Mouse (Mus musculus): ENCODE data around the gene Itih5. TPM values are rescaled to one million over a fixed set of nuclear protein-coding genes. Genes with fewer than 3 reads are reported as not detected.

Itih5 gene
- polyA plus RNA-seq (2014; fragmentation: Nextera tagmentation; extraction: Ambion mirVana): 3.5 and 3.7 TPM in 2 replicates

GRCm38 (mm10) chr2:10153201-10154075, at the start of gene Itih5:
Gene Itih5 (plus strand): TSS chr2:10153571.
- ATAC-seq (replicated peaks; ENCODE audit: low FRiP score) (peak; percentile 91), DNase-seq (ENCODE audit: low spot score) (peak; percentile 82)
- Histone ChIP-seq H3K4me2 (ENCODE audit: low read depth, low read length, severe bottlenecking) (peak within 1 kb of the TSS; percentile 89), H3K27me3 (ENCODE audit: control insufficient read depth, insufficient read depth, low read length) (no peaks in the 10 kb centered on the region; the same call in 1 of the 2 replicates), H3K4me3 (ENCODE audit: low read depth, low read length) (peak within 1 kb of the TSS; percentile 36), H3K36me3 (ENCODE audit: control insufficient read depth, insufficient read depth, low read length) (no peaks in the 10 kb centered on the region), H3K27ac (ENCODE audit: low read depth, low read length) (no peak within 1 kb of the TSS), H3K9ac (ENCODE audit: low read length) (peak within 1 kb of the TSS; percentile 55; the same call in 1 of the 2 replicates), H3K9me3 (ENCODE audit: control insufficient read depth, low read length) (no peaks in the 10 kb centered on the region), H3K4me1 (replicated peaks; ENCODE audit: control insufficient read depth, insufficient read depth, low read length) (0 out of 2 replicates have a peak, but pooled peaks cover 2% of the 10 kb centered on the region)
- 7% methylated on average over 27 of the region's 27 CpGs for WGBS

GRCm38 (mm10) chr2:10108535-10109189, 44.7 kb upstream of the Itih5 start:
- H3K4me3 ChIP-seq (ENCODE audit: low read depth, low read length): no peak overlapping the region
- no peak for DNase-seq (ENCODE audit: low spot score)
- no peaks in the 10 kb centered on the region for H3K9me3 ChIP-seq (ENCODE audit: control insufficient read depth, low read length)
- no peak overlapping the region for H3K9ac ChIP-seq (ENCODE audit: low read length)
- no peaks in the 10 kb centered on the region for H3K27me3 ChIP-seq (ENCODE audit: control insufficient read depth, insufficient read depth, low read length)
- H3K4me2 ChIP-seq (ENCODE audit: low read depth, low read length, severe bottlenecking): no peak overlapping the region
- H3K36me3 ChIP-seq (ENCODE audit: control insufficient read depth, insufficient read depth, low read length): no peaks in the 10 kb centered on the region
- 79% methylated on average over 6 of the region's 6 CpGs for WGBS
- no peak overlapping the region for H3K27ac ChIP-seq (ENCODE audit: low read depth, low read length)
- ATAC-seq (replicated peaks; ENCODE audit: low FRiP score): no peak
- H3K4me1 ChIP-seq (replicated peaks; ENCODE audit: control insufficient read depth, insufficient read depth, low read length): no peaks in the 10 kb centered on the region

GRCm38 (mm10) chr2:10118751-10119150, 34.6 kb upstream of the Itih5 start:
- 76% methylated on average over 1 of the region's 1 CpGs for WGBS
- Histone ChIP-seq H3K36me3 (ENCODE audit: control insufficient read depth, insufficient read depth, low read length) (no peaks in the 10 kb centered on the region), H3K4me1 (replicated peaks; ENCODE audit: control insufficient read depth, insufficient read depth, low read length) (no peaks in the 10 kb centered on the region)

GRCm38 (mm10) chr2:10119276-10119675, 34.1 kb upstream of the Itih5 start:
- WGBS: 88% methylated on average over 8 of the region's 8 CpGs
- Histone ChIP-seq H3K4me1 (replicated peaks; ENCODE audit: control insufficient read depth, insufficient read depth, low read length) (no peaks in the 10 kb centered on the region), H3K4me2 (ENCODE audit: low read depth, low read length, severe bottlenecking) (no peak overlapping the region), H3K27ac (ENCODE audit: low read depth, low read length) (no peak overlapping the region), H3K9me3 (ENCODE audit: control insufficient read depth, low read length) (no peaks in the 10 kb centered on the region), H3K4me3 (ENCODE audit: low read depth, low read length) (no peak overlapping the region), H3K36me3 (ENCODE audit: control insufficient read depth, insufficient read depth, low read length) (no peaks in the 10 kb centered on the region), H3K9ac (ENCODE audit: low read length) (no peak overlapping the region), H3K27me3 (ENCODE audit: control insufficient read depth, insufficient read depth, low read length) (no peaks in the 10 kb centered on the region)
- no peak for DNase-seq (ENCODE audit: low spot score)
- ATAC-seq (replicated peaks; ENCODE audit: low FRiP score): no peak

More at GRCm38 (mm10) chr2:10118751-10119150, 34.6 kb upstream of the Itih5 start:
- H3K4me2 ChIP-seq (ENCODE audit: low read depth, low read length, severe bottlenecking): no peak overlapping the region
- H3K27ac ChIP-seq (ENCODE audit: low read depth, low read length): no peak overlapping the region
- no peak overlapping the region for H3K9ac ChIP-seq (ENCODE audit: low read length)
- H3K4me3 ChIP-seq (ENCODE audit: low read depth, low read length): no peak overlapping the region
- ATAC-seq (replicated peaks; ENCODE audit: low FRiP score) (no peak), DNase-seq (ENCODE audit: low spot score) (no peak)
- H3K27me3 ChIP-seq (ENCODE audit: control insufficient read depth, insufficient read depth, low read length): no peaks in the 10 kb centered on the region
- H3K9me3 ChIP-seq (ENCODE audit: control insufficient read depth, low read length): no peaks in the 10 kb centered on the region

- no peak for ATAC-seq (replicated peaks; ENCODE audit: low FRiP score)
- Histone ChIP-seq H3K36me3 (ENCODE audit: control insufficient read depth, insufficient read depth, low read length) (no peaks in the 10 kb centered on the region), H3K9me3 (ENCODE audit: control insufficient read depth, low read length) (no peaks in the 10 kb centered on the region), H3K27ac (ENCODE audit: low read depth, low read length) (no peak overlapping the region), H3K27me3 (ENCODE audit: control insufficient read depth, insufficient read depth, low read length) (no peaks in the 10 kb centered on the region), H3K4me2 (ENCODE audit: low read depth, low read length, severe bottlenecking) (no peak overlapping the region), H3K4me3 (ENCODE audit: low read depth, low read length) (no peak overlapping the region), H3K4me1 (replicated peaks; ENCODE audit: control insufficient read depth, insufficient read depth, low read length) (no peaks in the 10 kb centered on the region), H3K9ac (ENCODE audit: low read length) (no peak overlapping the region)
- 74% methylated on average over 3 of the region's 3 CpGs for WGBS
- DNase-seq (ENCODE audit: low spot score): no peak
Measured at GRCm38 (mm10) chr2:10121826-10122225, 31.5 kb upstream of the Itih5 start.

GRCm38 (mm10) chr2:10126122-10126521, 27.2 kb upstream of the Itih5 start:
- no peaks in the 10 kb centered on the region for H3K9me3 ChIP-seq (ENCODE audit: control insufficient read depth, low read length)
- no peaks in the 10 kb centered on the region for H3K36me3 ChIP-seq (ENCODE audit: control insufficient read depth, insufficient read depth, low read length)
- H3K4me1 ChIP-seq (replicated peaks; ENCODE audit: control insufficient read depth, insufficient read depth, low read length): no peaks in the 10 kb centered on the region
- ATAC-seq (replicated peaks; ENCODE audit: low FRiP score): no peak
- H3K9ac ChIP-seq (ENCODE audit: low read length): no peak overlapping the region
- H3K4me3 ChIP-seq (ENCODE audit: low read depth, low read length): no peak overlapping the region
- H3K27me3 ChIP-seq (ENCODE audit: control insufficient read depth, insufficient read depth, low read length): no peaks in the 10 kb centered on the region
- H3K27ac ChIP-seq (ENCODE audit: low read depth, low read length): no peak overlapping the region
- no peak for DNase-seq (ENCODE audit: low spot score)
- H3K4me2 ChIP-seq (ENCODE audit: low read depth, low read length, severe bottlenecking): no peak overlapping the region
- WGBS: 88% methylated on average over 4 of the region's 4 CpGs

- Histone ChIP-seq H3K27me3 (ENCODE audit: control insufficient read depth, insufficient read depth, low read length) (no peaks in the 10 kb centered on the region), H3K9ac (ENCODE audit: low read length) (no peak overlapping the region), H3K4me2 (ENCODE audit: low read depth, low read length, severe bottlenecking) (no peak overlapping the region), H3K9me3 (ENCODE audit: control insufficient read depth, low read length) (no peaks in the 10 kb centered on the region), H3K4me3 (ENCODE audit: low read depth, low read length) (no peak overlapping the region), H3K36me3 (ENCODE audit: control insufficient read depth, insufficient read depth, low read length) (no peaks in the 10 kb centered on the region), H3K27ac (ENCODE audit: low read depth, low read length) (no peak overlapping the region), H3K4me1 (replicated peaks; ENCODE audit: control insufficient read depth, insufficient read depth, low read length) (no peaks in the 10 kb centered on the region)
- ATAC-seq (replicated peaks; ENCODE audit: low FRiP score) (no peak), DNase-seq (ENCODE audit: low spot score) (no peak)
- WGBS: 90% methylated on average over 5 of the region's 5 CpGs
Measured at GRCm38 (mm10) chr2:10127471-10127870, 25.9 kb upstream of the Itih5 start.

GRCm38 (mm10) chr2:10128571-10128970, 24.8 kb upstream of the Itih5 start:
- Histone ChIP-seq H3K27ac (ENCODE audit: low read depth, low read length) (no peak overlapping the region), H3K4me3 (ENCODE audit: low read depth, low read length) (no peak overlapping the region), H3K9ac (ENCODE audit: low read length) (no peak overlapping the region), H3K36me3 (ENCODE audit: control insufficient read depth, insufficient read depth, low read length) (no peaks in the 10 kb centered on the region), H3K4me1 (replicated peaks; ENCODE audit: control insufficient read depth, insufficient read depth, low read length) (no peaks in the 10 kb centered on the region), H3K9me3 (ENCODE audit: control insufficient read depth, low read length) (no peaks in the 10 kb centered on the region), H3K4me2 (ENCODE audit: low read depth, low read length, severe bottlenecking) (no peak overlapping the region), H3K27me3 (ENCODE audit: control insufficient read depth, insufficient read depth, low read length) (no peaks in the 10 kb centered on the region)
- 82% methylated on average over 4 of the region's 4 CpGs for WGBS
- DNase-seq (ENCODE audit: low spot score): no peak
- ATAC-seq (replicated peaks; ENCODE audit: low FRiP score): no peak
